Mouse (Mus musculus): ENCODE measurements around the gene Ccdc74a. TPM values are rescaled to one million over a fixed set of nuclear protein-coding genes. Genes with fewer than 3 reads are reported as not detected.

The Ccdc74a gene
- polyA plus RNA-seq, 1 experiment, result 1.5 TPM

DNA sequence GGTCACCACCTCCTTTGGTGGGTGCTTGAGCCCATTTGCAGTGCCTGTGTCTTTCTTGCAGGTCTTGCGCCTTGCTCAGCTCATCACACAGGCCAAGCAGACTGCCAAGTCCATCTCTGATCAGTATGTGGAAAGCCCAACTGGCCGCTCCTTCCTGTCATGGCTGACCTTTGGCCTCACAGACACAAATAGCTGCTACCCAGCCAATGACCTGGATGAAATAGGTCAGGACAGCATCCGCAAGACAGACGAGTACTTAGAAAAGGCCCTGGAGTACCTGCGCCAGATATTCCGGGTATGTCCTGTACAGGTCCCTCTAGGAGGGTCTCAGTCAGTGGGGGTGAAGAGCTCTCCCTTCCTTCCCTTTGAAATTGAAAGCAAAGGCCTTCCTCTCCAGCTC lies 5.0 kb upstream of the Ccdc74a start:
- no peak for DNase-seq (ENCODE audit: low spot score)

DNA sequence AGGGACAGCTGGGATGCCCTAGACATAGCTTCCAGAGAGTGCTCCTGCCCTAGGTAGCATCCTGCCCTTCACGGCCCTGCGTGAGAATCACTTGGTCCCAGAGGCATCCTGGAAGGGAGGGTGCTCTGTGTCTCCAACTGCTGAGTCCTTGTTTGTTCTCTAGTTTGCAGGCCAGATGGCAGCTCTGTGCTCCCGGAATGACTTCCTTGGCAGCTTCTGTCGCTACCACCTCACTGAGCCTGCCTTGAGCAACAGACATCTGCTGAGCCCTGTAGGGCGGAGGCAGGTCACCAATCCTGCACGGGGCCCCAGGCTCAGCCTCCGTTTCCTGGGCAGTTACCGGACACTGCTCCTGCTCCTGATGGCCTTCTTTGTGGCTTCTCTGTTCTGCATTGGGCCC lies 4.0 kb upstream of the Ccdc74a start:
- no peak for DNase-seq (ENCODE audit: low spot score)

DNA sequence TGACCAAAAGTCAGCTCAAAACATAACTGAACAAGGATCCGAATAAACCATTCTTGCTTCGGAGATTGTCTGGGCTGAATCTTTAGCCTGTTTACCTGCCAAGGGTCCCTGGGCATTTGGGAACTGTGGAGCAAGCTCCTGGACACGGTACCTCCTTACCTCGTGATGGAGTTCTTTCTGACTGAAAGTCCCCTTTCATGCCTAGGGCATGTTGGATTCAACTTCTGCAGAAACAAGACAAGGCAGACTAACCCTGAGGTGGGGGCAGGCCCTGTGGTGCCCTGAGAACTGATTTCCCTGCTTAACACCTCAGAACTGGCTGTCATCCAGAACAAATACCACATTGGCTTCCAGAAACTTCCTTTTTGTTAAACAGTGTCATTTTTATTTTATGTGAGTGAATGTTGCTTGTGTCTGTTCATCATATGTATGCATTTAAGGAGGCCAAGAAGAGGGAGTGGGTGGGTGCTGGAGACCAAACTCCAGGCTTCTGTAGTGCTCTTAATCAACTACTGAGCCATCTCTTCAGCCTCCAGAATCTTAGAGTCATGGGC lies 2.8 kb upstream of the Ccdc74a start:
- no peak for DNase-seq (ENCODE audit: low spot score)

DNA sequence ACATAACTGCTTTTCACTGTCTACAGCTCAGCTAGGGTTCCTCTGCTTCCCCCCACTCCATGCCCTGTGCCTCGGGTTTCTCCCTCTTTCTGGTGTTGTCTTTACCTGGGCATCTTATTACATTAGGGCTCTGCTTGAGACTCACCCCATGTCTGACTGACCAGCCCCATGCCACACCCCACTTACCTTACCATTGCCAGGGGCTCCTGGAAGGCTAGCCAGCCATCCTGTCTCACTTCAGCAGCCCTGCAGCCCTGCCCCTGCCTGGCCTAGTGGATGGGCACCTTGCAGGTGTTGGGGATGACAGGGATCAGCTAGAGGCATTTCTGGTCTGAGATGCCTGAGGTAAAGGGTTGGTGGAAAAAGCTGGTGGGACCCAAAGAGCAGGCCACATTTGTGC lies 886 bp downstream of the Ccdc74a start:
- no peak for DNase-seq (ENCODE audit: low spot score)

DNA sequence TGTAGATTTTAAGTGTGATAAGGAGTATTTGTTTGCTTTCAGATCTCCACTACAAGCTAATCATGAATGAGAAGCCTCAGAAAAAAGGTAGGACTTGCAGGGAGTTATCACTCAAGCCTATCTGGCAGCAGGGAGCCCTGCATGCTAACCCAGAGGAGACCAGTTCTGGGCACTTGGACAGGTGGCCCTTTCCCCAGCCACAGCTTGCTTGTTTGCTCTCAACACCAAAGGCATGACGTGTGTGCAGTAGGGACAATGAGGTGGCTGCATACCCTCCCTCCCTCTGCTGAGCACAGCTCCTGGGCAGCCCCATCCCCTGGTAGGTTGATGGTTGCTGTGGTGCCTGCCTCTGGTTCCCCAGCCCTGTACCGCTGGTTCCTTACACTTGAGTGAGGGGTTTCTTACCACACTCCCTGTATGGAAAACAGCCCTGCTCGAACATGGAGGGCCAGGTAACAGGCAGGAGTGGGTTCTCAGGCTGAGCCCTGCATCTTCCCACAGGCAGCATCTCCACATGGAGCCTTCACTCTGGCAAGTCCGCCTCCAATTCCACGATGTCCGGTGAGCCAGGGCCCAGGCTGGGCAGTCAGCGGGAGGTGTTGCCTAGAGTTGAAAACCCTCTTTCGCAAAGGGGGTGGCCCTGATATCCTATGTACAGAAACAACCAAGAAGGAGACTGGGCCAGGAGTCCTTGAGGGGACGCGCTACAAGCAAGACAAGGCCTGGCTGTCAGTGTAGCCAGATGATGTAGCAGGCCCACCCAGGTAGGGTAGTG lies 1.5 kb downstream of the Ccdc74a start:
- DNase-seq (ENCODE audit: low spot score), result no peak

DNA sequence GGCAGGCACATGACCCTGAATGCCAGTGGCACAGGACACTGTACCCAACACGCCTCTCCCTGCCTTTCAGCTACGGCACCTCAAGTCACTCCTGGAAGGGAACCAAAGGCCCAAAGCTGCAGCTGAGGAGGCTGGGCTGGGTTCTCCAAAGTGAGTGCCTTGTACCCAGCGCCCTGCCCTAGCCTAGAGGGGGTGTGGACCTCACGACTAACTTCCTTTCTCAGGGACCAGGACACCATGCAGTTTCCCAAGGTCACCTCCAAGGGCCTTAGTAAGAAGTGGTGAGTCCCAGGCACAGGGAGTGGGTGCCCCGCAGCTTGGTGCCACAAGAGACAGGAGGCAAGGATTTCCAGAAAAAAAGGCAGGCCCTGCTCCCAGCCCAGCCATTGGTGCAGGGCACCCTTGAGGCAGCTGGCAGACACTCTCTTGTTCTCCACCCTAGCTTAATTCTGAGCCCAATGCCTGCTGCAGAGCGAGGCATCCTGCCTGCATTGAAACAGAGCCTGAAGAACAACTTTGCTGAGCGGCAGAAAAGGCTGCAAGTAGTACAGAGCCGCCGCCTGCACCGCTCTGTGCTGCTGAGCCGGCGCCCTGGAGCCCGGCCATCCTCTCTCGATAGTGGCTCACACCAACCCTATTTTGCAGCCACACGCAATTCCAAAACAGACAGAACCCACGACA lies 3.8 kb downstream of the Ccdc74a start:
- DNase-seq (ENCODE audit: low spot score), result no peak

DNA sequence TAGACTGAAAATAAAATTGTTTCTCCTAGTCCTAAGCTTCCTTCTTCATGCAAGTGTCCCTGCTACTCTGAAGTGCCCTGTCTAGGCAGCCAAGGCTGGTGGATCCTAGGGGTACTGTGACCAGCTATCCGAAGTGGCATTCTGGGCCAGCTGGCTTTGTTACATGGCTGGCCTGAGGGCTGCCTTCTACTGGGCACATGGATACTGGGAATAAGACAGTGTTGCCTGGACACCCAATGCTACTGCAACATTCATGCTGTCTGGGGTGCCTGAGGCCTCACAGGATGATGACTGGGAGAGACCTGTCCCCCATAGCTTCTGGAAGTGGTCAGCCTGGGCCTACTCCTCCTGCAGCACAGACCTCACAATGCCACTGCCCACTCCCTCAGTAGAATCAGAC lies 4.4 kb downstream of the Ccdc74a start:
- DNase-seq (ENCODE audit: low spot score), result no peak

DNA sequence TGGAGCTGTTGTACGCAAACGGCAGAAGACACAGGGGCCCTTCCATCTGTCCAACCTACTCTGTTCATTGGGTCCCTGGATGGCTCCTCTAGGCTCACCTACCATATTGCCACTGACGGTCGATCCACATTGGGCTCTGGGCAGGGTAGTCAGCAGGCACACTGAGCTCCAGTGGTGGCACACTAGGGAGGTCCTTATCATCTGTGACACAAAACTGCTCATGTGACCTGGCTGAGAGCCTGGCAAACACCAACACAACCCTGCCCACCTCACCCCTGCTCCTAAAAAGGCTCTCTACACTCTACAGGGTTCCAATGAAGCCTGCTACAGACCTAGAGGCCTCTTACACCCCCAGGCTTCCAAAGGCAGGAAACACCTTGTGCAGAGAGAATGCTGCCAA lies 6.3 kb downstream of the Ccdc74a start:
- no peak for DNase-seq (ENCODE audit: low spot score)

DNA sequence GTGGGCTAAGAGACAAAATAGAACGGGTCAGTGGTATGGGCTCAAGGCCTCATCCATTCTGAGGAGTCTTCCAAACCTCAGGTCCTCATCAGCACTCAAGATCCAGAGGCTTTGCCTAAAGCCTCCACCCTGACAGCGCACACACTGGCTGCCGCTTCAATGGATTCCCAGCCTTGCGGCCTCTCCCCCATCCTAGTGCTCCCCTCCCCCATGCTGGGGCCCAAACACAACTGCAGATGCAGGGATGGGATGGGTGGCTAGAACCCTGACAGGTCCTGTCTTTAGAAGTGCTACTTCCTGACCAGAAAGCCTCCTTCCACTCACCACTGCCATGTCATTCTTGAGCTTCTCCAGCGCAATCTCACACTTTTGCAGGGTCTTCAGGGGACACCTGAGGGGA lies 7.3 kb downstream of the Ccdc74a start:
- DNase-seq (ENCODE audit: low spot score), result no peak

DNA sequence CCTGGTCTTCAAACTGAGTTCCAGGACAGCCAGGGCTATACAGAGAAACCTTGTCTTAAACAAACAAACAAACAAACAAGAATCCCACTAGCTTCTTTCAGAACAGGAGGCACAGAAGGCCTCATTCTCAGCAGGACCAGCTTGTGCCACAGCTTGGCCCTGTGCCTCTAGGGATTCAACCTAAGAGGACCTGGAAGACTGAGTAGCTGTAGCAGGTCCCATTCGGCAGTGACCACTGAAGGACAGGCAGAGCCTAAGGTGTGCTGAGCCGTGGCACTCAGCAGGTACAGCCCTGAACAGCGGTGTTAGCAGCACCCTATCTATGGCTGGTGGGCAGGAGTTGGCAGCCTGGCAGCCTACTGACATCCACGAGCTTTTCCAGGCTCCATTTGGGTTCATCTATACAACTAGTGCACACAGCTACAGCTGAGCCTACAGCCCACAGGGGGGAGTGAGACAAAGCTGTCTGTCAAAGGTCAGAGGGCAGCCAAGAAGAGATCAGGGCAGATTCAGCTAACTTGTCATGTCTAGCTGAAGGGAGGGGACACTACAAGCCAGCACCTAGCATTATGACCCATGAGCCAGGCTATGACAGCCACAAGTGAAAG lies 8.0 kb downstream of the Ccdc74a start:
- DNase-seq (ENCODE audit: low spot score), result no peak

DNA sequence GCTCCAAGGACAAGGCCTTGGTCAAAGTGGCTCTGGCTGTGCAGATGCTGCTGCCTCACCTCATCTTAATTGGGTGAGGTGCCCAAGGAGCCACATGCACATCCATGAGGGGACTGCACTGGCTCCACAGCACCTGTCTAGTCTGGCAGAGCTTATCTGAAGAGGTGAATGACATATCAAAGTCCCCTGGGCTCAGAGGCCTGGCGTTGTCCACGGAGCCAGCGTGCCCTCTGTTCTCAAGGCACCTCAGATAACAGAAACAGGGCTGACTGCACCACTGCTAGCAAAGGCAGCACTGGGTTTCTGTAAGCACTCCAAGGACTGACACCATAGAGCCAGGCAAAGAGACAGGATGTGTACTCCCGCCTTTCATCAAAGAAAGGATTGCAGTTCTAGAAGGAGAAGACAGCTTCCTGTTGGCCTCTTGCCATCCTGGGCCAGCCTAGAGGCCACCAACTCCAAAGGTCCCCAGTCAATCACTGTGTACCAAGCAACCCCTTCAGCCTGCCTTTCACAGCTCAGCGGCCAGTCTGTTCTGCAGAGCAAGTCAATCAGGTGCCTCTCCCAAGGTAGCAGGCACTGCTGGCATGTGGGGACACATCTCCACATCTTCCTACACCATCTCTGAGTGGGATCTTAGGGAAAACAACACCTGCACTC lies 10.1 kb downstream of the Ccdc74a start:
- no peak for DNase-seq (ENCODE audit: low spot score)

DNA sequence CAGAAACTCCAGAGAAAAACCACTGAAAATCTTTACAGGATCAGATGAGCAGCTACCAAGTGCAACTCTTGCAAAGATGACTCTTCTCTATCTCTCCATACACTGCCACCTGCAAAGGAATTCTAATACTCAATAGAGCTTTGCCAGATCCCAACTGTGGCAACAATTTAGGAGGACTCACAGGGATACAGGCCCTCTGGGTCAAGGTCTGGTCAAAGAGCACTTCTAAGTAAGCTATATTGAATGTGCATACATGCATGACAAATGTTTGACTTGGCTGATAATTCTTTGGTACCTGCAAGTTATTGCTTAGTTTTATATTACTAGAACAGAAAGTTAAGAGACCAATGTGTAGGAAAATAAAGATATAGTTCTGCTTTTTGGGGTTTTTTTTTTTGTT lies 19.3 kb downstream of the Ccdc74a start:
- no peak for DNase-seq (ENCODE audit: low spot score)

DNA sequence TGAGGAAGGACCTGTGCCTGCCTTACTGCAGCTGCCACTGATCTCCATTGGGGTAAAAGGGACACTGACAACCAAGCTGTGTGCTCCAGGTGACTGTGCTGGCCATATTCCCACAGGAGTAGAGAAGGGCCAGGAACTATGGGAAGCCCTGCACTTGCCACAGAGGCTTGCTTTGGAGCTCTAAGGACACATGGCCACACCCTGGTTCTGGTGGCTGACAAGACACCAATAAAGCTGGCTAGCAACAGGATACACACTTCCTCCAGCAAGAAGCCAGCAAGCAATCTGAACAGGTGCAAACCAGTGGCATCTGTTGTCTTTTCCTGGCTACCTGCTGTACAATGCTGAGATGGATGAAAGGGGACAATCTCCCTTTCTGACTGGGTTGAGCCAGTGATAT lies 23.6 kb downstream of the Ccdc74a start:
- no peak for DNase-seq (ENCODE audit: low spot score)

DNA sequence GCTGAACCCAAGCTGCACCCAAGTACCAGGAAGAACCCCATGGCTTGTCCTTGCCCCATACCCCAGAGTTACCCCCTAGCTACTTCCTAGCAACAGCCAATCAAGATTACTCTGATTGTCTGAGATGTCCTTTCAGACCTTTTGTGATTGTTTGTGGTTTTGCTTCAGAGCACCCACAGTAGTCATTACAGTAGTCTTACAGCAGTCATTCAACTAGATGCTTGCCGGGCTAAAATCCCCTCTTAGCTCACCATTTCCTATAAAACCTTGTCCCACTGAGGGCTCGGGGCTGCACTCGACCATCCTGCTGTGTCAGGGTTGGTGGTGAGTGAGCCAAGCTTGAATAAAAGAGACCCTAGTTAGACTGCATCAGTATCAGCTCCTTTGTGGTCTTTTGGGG lies 48.6 kb downstream of the Ccdc74a start:
- DNase-seq (ENCODE audit: low spot score), result no peak

Other genes with a start within 250 kb of the Ccdc74a start
- 8.4 and 14.1 TPM in 2 replicates for gene Snap29, start 240.5 kb upstream of the Ccdc74a start, polyA plus RNA-seq (2012; rRNA removed)
- gene Pi4ka, start 240.2 kb upstream of the Ccdc74a start, polyA plus RNA-seq (2012; rRNA removed), result 70.4 and 75.5 TPM in 2 replicates
- 19.2 and 19.3 TPM in 2 replicates for gene Crkl, start 194.5 kb upstream of the Ccdc74a start, polyA plus RNA-seq (2012; rRNA removed)
- 0.50 and 0.76 TPM in 2 replicates for gene Aifm3, start 156.9 kb upstream of the Ccdc74a start, polyA plus RNA-seq (2012; rRNA removed)
- 105 and 123 TPM in 2 replicates for gene Lztr1, start 137.8 kb upstream of the Ccdc74a start, polyA plus RNA-seq (2012; rRNA removed)
- 52.6 and 59.0 TPM in 2 replicates for gene Thap7, start 115.3 kb upstream of the Ccdc74a start, polyA plus RNA-seq (2012; rRNA removed)
- gene Lrrc74b, start 85.2 kb upstream of the Ccdc74a start, polyA plus RNA-seq (2012; rRNA removed), result 0.22 and 0.23 TPM in 2 replicates
- 4.4 and 5.5 TPM in 2 replicates for gene P2rx6, start 84.6 kb upstream of the Ccdc74a start, polyA plus RNA-seq (2012; rRNA removed)
- 12.4 and 17.0 TPM in 2 replicates for gene Slc7a4, start 63.3 kb upstream of the Ccdc74a start, polyA plus RNA-seq (2012; rRNA removed)
- gene Smpd4, start 27.1 kb upstream of the Ccdc74a start, polyA plus RNA-seq (2012; rRNA removed), result 33.1 and 36.3 TPM in 2 replicates
- 36.5 and 56.4 TPM in 2 replicates for gene Med15, start 86.4 kb downstream of the Ccdc74a start, polyA plus RNA-seq (2012; rRNA removed)
- gene Klhl22, start 113.1 kb downstream of the Ccdc74a start, polyA plus RNA-seq (2012; rRNA removed), result 38.8 and 40.9 TPM in 2 replicates
- gene Scarf2, start 150.8 kb downstream of the Ccdc74a start, polyA plus RNA-seq (2012; rRNA removed), result 36.0 and 45.5 TPM in 2 replicates
- not detected in 2 replicates for gene B830017H08Rik, start 186.7 kb downstream of the Ccdc74a start, polyA plus RNA-seq (2012; rRNA removed)
- 2.3 and 4.0 TPM in 2 replicates for gene Car15, start 191.9 kb downstream of the Ccdc74a start, polyA plus RNA-seq (2012; rRNA removed)
- 0.60 and 0.70 TPM in 2 replicates for gene Gm20518, start 245.2 kb downstream of the Ccdc74a start, polyA plus RNA-seq (2012; rRNA removed)
- 0.07 and 0.08 TPM in 2 replicates for gene Tssk1, start 247.8 kb downstream of the Ccdc74a start, polyA plus RNA-seq (2012; rRNA removed)